Mouse (Mus musculus): ENCODE data around the gene Nfib.

Nfib gene

DNA sequence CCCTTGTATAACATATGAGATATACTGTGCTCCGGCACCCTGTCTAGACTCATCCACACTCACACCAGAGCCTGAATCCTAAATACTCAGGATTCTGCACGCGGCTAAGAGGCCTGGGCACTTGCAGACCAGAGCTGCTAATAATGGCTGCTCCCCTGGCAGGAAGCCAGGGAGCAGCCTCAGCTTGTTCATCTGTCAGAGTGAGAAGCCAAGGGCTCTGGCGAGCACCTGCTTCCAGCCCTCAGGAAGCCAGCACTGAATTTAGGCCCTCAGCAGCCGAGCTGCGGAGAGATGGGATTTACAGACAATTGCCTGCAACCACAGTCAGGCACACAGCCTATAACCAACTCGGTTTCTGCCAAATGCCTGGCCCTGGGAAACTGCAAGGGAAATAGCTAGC, 15.3 kb downstream of the Nfib start:
- no peak for DNase-seq (ENCODE audit: low spot score in 2 of 2)

DNA sequence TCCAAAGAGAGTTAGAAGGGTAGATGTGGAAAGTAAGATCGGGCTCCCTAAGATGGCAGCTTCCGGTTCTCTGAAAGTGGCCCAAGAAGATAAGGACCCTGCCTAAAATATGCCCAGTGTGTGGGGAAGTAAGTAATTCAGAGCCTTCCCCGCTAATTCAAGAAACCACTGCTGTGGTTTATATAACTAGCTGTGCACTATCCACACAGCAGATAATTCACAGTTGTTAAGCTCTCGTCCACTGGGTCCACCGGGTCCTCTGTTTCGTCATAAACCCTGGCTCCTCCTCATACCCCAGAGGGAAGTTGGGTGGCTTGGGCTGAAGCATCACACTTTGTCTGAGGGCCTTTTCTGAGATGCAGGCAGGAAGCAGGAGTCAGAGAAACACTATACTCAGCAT, 19.5 kb downstream of the Nfib start:
- DNase-seq (ENCODE audit: low spot score in 2 of 2): no peak

DNA sequence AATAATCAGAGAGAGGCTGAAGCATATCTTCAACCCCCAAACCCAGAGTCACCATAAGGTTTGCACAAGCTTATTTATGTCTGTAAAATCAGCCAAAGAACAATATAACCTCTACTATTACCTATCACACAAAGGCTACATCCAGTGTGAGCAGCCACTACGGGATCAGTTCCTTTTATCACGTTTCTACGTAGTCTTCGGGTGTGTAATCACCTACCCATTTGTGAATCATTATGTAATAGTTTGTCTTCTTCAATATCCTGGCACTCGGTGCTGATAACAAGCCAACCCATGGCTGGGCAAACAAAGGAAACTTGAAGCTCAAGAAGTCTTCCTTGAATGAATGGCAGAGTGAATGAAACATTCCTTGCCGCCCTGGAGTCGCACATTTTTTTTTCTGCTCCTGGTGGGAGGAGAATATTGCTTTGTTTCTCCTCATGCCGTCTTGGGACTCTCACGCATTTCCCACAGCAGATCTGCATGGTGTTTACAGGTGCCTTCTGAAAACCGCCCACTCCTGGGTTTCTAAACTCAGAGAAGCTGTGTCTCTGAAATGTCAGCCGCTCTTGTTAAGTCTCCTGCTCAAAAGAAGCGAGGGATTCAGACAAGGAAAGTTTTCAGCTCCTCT, 21.3 kb downstream of the Nfib start:
- no peak for DNase-seq (ENCODE audit: low spot score in 2 of 2)

DNA sequence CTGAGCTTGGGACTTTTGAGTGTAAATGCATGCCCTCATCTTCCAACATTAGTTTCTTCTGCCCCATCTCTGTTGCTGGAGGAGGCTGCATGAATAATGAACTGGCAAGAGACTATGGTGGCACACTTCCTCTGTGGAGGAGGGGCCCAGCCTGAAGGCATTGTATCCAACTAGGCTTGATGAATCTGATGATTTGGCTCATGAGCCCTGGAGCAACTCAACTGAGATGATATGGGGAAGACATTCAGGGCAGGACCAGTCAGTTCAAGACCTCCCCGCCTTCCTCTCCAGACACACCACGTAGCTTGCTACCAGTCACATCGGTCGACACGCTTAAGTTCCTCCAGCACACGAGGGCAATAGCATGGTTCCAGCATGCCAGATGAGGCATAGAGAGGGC, 22.0 kb downstream of the Nfib start:
- no peak for DNase-seq (ENCODE audit: low spot score in 2 of 2)

DNA sequence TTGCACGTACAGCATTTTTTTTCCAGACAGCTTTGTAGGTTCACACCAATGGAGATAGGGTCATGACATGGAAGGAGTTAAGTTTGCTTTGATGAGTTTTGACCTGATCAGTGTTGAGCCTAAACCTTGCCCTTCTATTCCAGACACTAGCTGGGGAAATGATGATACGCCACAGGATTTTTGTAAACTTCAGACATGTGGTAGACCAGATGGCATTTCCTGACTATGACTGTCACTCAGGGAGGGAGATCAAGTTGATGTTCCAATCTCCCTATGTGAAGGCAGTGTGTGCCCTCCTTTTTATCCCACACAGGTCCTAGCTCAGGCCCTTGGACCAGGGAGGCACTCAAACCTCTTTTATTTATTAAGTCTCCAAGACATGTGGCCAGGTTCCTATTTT, 29.4 kb downstream of the Nfib start:
- DNase-seq (ENCODE audit: low spot score in 2 of 2): no peak

DNA sequence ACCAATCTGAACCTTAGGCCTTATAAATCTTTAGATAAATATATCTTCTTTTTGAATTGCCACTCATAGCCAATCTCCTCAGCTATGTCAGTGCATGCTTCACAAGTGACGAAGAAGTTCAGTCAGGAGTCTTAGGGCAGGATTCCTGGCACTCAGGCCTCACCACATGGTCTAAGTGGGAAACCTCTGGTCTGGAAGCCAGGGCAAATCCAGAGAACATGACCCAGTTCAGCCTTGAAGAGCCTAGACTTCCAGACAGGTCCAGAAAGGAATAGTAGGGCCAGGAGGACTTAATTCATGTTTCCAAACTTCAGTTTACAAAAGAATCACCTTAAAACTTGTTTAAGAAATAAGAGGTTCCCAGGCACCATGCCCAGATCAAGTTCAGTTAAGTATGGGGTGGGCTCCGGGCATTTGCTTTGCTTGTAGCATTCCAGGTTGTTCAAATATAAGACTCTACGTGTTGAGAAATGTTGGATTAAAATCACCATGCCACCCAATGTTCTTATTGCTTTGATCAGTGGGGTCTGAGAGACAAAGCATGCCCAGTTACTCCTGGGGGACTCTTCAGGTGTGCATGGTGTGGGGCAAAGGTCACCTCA, 38.2 kb downstream of the Nfib start:
- DNase-seq (ENCODE audit: low spot score in 2 of 2): no peak

DNA sequence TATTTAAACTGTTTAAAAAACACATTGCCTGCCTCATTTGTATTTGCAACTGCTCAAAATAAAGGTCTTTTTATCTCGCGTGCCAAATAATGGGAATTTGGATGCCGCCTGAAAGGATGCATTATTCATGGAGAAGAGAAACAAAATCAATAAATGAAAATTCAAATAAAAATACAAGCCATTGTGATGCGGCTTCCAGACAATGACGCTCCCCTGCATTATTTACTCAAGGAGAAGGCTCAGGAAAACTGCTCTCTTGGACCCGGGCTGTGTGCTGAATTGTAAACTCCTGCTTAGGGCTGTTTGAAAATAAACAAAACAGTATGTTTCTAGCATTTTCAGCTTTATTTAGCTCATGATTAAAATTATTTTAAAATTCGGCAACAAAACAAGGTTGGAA, 41.1 kb downstream of the Nfib start:
- no peak for DNase-seq (ENCODE audit: low spot score in 2 of 2)

DNA sequence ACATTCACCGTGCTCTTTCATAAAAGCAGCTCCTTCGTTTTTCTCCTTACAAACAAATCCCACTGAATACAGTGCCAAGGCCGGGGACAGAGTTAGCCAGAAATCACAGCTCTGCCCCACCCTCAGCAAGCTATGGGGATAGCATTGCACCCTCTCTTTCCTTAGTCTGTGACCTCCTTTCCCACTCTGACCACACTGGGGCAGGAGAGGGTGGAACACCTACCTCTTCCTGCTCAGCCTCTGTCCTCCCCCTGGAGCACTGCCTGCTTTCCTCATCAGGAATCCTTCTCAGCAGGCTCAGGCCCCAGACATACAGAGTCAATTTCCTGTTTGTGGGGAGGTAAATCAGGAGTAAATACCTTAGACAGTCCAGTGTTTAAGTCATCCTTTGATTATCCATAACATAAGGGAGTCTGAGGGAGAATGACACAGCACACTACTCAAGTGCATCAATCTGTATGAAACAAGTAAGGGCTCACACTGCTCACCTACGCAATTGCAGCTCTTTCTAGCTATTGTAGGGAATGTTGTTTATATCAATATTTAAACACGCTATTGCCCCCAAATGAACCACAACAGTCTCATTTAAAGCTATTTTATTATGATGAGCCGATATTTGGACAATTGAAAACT, 41.7 kb downstream of the Nfib start:
- no peak for DNase-seq (ENCODE audit: low spot score in 2 of 2)

DNA sequence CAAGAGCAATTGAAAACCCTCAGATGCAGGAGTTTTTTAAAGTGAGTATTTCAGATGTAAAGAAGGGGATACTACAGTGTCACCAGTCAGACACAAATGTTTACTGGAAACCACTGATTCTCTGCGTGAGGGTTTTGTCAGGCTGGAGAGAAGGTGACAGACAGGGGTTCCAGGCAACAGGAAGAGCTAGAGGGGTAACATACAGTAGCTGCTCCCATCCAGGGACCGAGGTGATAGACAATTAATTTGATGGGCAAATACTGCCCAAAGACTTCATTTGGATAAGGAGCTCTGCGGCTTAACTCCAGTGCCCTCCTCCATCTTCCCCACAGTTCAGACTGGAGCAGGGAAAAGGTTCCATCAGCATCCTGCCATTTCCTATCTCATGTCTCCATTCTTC, 42.9 kb downstream of the Nfib start:
- no peak for DNase-seq (ENCODE audit: low spot score in 2 of 2)

DNA sequence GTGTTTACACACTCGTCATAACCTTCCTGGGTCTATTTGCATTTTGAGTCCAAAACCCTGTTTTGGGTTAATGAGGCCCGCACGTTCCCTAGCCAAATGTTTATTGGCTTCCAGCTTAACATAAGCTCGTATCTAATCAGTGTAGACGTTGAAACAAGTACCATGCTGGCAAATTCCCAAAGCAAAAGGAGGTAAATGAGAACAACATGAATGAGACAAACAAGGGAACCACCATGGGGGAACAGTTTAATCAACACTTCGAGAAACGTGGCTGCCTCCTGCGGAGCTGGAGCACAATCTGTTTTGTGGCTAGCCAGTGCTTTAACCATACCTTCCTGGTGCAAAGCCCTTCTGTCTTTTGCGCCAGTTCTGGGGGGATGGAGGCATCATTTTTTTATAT, 43.3 kb downstream of the Nfib start:
- DNase-seq (ENCODE audit: low spot score in 2 of 2): no peak

DNA sequence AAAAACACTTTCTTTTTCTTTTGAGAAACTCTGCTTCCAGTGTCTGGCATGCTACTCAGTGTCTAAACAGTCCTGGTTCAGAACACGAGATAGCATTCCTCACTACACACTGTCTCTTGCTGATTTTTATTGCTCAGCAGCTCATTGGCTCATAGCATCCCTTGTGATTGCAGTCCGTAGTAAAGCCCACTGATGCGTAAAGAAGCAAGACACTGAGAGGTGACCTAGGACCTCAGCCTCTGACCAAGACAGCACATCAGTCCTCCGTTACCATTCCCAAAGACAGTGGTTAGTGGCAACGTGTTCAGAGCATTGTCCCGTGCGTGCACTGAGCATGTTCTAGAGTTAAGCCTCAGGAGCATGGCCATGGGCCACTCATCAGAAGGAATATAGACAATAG, 44.3 kb downstream of the Nfib start:
- no peak for DNase-seq (ENCODE audit: low spot score in 2 of 2)

DNA sequence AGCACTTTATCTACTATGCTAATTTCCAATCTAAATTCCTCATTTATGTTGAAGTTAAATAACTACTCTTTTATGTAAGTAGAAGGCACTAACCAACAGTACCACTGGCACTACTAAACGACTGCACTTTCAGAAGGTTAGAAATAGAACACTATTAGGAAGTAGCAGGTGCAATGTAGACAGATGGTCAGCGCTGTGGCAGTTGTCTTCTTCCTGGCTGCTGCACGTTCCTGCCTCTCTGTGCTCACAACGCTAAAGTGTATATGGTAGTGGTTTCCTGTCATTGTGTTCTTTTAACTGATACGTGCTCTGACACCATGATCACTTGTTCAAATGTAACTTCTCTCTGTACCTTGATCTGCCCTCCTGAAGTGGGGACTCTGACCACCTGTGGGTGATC, 59.9 kb downstream of the Nfib start:
- DNase-seq (ENCODE audit: low spot score in 2 of 2): no peak

DNA sequence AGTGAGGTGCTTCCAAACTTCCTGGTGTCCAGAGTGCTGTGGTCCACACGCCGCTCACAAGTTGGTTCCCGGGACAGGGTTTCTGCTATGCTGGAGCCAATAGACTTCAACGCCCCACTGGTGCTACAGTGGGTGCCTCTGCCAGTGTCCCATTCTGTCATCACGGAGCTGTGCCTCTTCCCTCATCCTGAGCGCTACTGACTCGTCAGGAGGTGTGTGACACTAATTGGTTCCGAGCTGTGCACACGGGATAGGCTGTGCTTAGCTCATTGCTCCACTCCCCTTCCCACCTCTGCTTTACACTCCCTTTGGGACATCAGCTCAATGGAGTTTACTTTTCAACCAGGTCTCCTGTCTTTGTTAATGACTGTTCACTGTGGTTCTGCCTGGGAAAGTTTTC, 60.8 kb downstream of the Nfib start:
- no peak for DNase-seq (ENCODE audit: low spot score in 2 of 2)

DNA sequence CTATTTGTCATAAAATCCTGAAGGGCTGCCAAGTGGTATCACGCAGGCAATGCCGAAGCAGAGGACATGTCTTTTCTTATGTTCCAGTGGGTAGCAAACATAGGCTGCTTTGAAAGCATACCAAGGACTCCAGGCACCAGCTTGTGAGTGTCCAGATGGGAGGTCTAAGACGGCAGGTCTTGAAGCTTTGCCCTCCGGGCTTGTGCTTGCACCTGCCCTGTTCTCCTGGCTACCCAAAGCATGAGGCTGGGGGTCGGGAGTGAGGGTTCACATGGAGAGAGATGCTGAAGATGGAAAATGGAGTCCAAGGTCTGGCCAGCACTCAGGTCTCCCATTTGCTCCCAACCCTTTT, 61.8 kb downstream of the Nfib start:
- DNase-seq (ENCODE audit: low spot score in 2 of 2): no peak

DNA sequence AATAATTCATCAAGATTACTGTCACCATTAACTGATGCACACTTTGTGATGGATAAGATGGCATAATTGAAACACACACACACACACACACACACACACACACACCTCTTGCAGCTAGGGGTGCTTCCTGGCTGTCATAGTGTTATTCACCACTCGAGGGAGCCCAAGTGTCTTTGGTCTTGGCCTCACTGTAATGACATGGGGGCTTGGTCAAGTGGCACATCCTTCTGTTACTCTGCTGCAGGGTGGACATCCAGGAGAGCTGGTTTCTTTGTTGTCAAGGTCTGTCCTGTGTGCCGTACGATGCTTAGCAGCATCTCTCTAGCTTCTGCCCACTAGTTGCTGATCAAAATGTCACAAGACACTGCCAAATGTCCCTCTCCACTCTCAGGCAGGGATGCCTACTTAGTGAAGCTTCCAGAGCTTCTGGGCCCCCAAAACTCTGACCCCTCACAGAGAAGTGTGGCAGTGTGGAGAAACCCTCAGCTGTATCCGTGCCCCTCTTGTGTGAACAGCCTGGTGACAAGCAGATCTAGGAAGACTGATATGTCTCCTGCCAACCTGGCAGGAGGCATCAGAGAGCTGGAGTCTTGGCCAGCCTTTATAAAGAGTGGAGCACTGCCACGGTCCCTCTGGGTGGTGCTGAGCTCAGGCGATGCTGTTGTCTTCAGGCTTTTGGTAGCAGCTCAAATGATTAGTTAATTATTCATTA, 62.4 kb downstream of the Nfib start:
- no peak for DNase-seq (ENCODE audit: low spot score in 2 of 2)

DNA sequence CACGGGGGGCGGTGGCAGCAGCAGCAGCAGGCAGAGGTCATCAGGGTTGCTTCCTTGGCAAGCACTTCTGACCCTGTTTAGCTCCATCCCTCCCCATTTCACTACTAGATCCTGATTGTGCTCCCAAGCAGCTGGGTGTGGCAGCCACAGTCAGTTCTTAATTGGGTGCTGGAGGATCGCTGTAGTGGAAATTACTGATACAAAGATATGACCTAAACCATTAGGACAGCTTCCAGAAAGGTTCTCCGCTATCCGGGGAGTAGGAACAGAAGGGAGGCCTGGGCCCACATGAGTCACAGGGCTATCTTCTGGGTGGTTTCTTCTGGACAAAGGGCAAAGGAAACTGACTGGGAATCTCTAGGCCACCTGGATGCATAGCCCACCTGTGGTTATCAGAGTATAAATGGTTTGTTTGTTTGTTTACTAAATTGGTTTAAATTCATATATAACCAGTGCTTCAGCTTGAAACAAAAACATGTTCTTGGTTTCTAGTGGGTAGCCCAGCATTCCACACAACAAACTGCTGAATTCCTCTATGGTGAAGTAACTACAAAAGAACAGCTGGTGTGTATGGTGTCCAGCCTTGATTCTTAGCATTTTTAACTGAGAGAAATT, 64.4 kb downstream of the Nfib start:
- DNase-seq (ENCODE audit: low spot score in 2 of 2): no peak

DNA sequence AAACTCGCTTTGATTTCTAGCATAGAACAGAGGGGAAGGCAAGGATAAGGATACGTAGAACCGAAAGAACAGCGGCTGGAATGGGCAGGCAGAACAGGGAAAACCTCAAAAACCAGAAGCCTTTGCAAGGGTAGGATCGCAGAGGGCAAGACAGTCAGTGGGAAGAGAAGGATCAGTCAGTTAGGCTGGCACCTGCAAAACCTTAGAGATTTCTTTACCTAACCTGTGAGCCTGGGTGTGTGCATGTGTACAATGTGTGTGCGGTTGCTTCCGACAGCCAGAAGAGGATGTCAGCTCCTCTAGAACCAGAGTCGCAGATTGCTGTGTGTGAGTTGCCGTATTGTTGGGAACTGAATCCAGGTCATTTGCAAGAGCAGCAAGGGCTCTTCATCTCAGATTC, 67.3 kb downstream of the Nfib start:
- DNase-seq (ENCODE audit: low spot score in 2 of 2): no peak

DNA sequence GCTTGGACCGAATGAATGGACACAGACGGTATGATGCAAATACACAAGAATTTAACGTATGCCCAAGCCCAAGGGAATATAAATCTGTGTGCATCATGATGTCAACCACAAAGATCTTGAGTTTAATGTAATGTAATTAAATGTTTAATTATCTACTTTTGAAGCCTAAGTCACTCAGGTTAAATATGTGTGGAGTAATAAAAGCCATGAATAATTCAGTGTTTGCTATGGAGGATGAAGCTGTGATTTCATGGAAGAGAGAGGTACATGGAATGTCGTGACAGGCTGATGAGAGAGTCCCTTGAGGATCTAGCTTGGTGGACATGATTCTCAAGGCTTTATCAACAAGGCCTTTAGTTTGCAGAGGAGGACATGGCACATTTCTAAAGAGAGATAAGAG, 67.9 kb downstream of the Nfib start:
- DNase-seq (ENCODE audit: low spot score in 2 of 2): no peak

DNA sequence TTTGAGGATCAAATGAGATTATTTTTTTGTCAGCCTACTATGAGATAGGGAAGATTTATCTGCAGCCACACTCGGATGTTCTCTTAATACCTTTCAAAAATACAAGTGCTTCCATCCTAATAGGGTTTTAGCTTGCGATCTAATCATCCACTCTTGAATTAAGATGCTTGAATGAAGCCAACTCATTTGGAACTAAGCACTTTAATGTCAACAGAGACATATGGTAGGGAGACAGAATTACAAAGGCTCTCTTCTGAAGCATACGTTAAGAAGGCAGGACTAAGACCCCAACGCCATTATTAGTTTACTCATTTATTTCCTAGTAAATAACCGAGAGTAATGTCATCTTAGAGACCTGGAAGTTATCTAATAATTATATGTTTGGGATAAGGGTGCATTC, 68.9 kb downstream of the Nfib start:
- no peak for DNase-seq (ENCODE audit: low spot score in 2 of 2)

DNA sequence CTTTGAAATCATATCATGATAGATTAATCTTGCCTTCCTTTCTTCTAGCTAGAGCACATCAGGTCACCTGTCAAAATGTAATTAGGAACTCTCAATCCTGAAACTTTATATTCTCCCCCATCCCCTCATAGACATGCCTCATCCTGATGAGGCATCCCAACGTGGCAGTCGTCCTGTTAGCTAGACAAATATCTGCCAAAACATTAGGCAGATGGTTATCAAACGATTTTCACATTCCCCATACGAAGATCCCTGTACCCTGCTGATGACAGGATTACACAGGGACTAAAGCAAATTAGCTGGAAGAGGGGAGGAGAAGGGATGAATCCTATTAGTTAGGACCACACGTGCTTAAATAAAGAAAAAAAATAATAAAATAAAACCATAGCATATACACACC, 69.7 kb downstream of the Nfib start:
- no peak for DNase-seq (ENCODE audit: low spot score in 2 of 2)

DNA sequence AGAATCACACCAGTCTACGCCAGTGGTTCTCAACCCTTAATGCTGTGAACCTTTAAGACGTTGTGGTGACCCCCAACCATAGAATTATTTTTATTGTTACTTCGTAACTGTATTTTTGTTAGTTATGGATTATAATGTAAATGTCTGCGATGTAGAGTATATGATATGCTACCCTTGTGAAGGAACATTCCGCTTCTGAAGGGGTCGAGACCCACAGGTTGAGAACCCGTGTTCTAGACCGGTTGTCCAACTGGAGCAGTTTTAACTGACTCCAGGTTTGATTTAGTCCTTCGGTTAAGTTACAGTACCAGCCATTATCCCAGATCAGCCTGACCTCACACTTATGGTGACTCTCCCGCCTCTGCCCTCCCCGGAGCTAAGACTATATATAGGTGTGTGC, 70.4 kb downstream of the Nfib start:
- DNase-seq (ENCODE audit: low spot score in 2 of 2): no peak

DNA sequence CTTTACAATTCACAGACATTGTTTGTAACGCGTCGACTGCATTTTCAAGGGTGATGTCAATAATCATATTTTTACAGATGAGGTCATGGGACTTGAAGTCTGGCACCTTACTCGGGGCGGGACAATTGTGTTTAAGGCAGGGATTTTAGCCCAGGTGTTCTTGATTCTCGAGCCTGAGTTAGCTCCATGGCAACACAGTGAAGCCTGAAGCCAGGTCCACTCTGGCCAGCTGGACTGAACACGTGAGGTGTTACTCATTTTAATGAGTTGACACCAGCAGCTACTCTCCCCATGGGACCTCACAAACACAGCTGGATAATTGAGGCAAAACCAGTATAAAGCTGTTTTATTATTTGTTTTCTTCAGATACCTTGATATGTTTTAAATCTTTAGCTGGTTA, 71.2 kb downstream of the Nfib start:
- DNase-seq (ENCODE audit: low spot score in 2 of 2): no peak
